Mouse (Mus musculus) midbrain, embryonic 13.5 days (tissue): ENCODE data around the gene Kif2c. TPM values are rescaled to one million over a fixed set of nuclear protein-coding genes. Genes with fewer than 3 reads are reported as not detected.

ENCODE experiments used
- ATAC-seq: fragments of 200-750 bp; cut with Nextera tagmentation; 2 replicates; pipeline ENCODE4 v1.8.0; 2017; ENCODE audit warnings: mild to moderate bottlenecking, moderate TSS enrichment, moderate library complexity
- H3K27ac ChIP-seq: fragments of 300-500 bp; sonication (generic); 2 replicates; pipeline ENCODE4 v1.5.1; 2015; ENCODE audit warnings: inconsistent platforms, mild to moderate bottlenecking, moderate library complexity
- H3K27me3 ChIP-seq: fragments of 300-500 bp; sonication (generic); 2 replicates; pipeline ENCODE4 v1.6.1; 2015; ENCODE audit warnings: mild to moderate bottlenecking, inconsistent platforms
- H3K36me3 ChIP-seq: fragments of 300-500 bp; sonication (generic); 2 replicates; pipeline ENCODE4 v1.6.1; 2015; ENCODE audit warnings: mild to moderate bottlenecking, inconsistent platforms
- H3K4me1 ChIP-seq: fragments of 300-500 bp; sonication (generic); replicated peaks from 2 replicates; pipeline ENCODE4 v1.6.1; 2015; ENCODE audit warnings: inconsistent platforms
- H3K4me2 ChIP-seq: fragments of 300-500 bp; sonication (generic); replicated peaks from 2 replicates; pipeline ENCODE4 v1.6.1; 2015; ENCODE audit warnings: moderate library complexity, mild to moderate bottlenecking, inconsistent platforms
- H3K4me3 ChIP-seq: fragments of 300-500 bp; sonication (generic); replicated peaks from 2 replicates; pipeline ENCODE4 v1.5.1; 2015; ENCODE audit warnings: mild to moderate bottlenecking, inconsistent platforms
- H3K9ac ChIP-seq: fragments of 300-500 bp; sonication (generic); replicated peaks from 2 replicates; pipeline ENCODE4 v1.6.1; 2015; ENCODE audit warnings: mild to moderate bottlenecking, inconsistent platforms
- H3K9me3 ChIP-seq: fragments of 300-500 bp; sonication (generic); 2 replicates; pipeline ENCODE4 v1.6.1; 2016; ENCODE audit warnings: mild to moderate bottlenecking, inconsistent platforms
- WGBS: fragments of 180-500 bp; shearing (Covaris S2); methylation state at CpG from one replicate; pipeline ENCODE4 v1.1.7; 2015; 5-methylcytosine and 5-hydroxymethylcytosine counted together
- polyA plus RNA-seq: library from polyadenylated mRNA; unstranded; fragments of >200 nt; fragmentation: Nextera tagmentation; extraction: Ambion mirVana; gene quantifications from 2 replicates; pipeline ENCODE4 v1.2.1, GENCODE M21; 2015

The Kif2c gene
- polyA plus RNA-seq, 1 experiment from 2014 or later, result 29.2 TPM

DNA sequence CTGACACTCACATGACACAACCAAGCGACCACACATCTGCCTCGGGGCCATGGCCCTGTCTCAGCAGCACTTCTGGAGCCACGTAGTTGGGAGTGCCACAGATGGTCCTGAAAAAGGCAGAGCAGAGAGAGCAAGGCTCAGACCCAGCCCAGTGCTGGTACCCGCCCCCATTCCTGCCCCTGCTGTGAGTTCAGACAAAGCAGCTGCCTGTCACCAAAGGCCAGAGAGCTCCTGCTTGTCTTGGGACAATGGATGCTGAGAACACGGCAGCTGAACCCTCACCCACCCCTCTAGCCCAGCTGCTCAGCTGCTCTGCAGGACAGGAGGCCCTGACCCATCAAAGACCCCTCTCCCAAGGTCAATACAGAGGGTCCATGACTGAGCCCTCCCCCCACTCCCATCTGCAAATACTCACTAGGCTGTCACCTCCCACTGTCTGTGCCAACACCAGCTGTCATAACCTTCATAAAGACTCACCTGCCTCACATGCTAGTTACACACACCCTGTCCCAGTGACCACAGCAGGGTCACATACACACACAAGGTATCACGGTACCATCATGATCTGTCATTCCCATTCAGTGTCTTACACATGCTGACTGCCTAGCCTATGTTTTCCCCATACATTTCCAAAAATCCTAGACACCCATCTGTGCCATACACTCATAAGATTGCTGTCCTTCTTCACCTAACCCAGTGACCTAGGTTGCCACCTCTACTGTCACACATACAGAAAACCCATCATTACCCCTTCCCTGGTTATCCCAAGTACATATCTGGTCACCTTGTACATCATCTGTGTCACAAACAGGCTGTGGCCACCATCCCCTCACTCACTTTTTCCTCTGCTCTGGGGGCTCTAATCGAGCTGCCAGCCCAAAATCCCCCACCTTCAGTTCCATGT is 50.3 kb downstream of the Kif2c start:
- Histone ChIP-seq H3K4me2 (peak overlapping the region; percentile 86), H3K4me3 (peak overlapping the region; percentile 84), H3K9me3 (no peaks in the 10 kb centered on the region), H3K27me3 (no peaks in the 10 kb centered on the region; the same call in 1 of the 2 replicates), H3K27ac (peak overlapping the region; percentile 69), H3K4me1 (peaks cover 42% of the 10 kb centered on the region), H3K9ac (peak overlapping the region; percentile 88), H3K36me3 (peaks cover 31% of the 10 kb centered on the region)
- ATAC-seq, result peak; percentile 66
- WGBS, result 3% methylated on average over 7 of the region's 7 CpGs

DNA sequence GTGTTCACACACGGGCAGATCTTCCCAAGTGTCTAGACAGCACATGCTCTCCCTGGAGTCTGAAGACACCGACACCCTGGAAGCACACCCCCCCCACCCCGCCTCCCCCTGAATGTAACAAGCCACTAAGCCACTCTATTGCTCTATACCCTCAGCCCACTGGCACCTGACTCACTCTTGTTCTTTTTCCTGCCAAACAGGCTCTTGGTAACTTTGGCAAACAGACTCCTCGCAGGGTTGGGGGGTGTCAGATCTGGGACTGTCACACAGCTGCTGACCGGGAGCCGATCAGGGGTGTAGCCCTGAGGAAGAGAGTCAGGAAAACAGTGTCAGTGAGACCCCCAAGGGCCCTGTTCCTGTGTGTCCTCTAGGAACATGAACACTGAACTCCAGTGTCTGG is 51.2 kb downstream of the Kif2c start:
- Histone ChIP-seq H3K27me3 (no peaks in the 10 kb centered on the region; the same call in 1 of the 2 replicates), H3K4me1 (peaks cover 42% of the 10 kb centered on the region), H3K4me2 (peak overlapping the region; percentile 86), H3K9ac (peak overlapping the region; percentile 88; the same call in 1 of the 2 replicates), H3K9me3 (no peaks in the 10 kb centered on the region), H3K36me3 (peaks cover 31% of the 10 kb centered on the region), H3K4me3 (peak overlapping the region; percentile 84), H3K27ac (peak overlapping the region; percentile 69)
- 47% methylated on average over 6 of the region's 6 CpGs for WGBS
- ATAC-seq, result no peak

DNA sequence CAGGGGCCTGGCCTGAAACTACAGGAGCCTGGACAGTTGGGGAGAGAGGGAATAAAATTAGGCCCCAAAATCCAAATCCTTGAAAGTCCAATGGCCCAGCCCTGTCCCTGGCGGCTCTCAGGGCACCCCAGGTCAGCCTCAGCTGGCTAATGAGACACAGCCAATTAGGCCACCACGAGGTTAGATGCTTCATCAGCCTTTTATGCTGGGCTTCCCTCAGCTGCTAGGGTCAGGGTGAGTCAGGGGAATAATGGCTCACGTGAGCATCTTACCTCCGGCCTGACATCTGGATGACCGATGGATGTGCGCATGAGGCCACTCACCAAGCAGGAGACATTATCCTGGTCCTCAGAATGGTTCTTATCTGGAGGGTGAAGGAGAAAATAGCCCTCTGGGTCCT is 51.6 kb downstream of the Kif2c start:
- WGBS, result 36% methylated on average over 6 of the region's 6 CpGs
- H3K4me1 ChIP-seq, result peaks cover 46% of the 10 kb centered on the region

DNA sequence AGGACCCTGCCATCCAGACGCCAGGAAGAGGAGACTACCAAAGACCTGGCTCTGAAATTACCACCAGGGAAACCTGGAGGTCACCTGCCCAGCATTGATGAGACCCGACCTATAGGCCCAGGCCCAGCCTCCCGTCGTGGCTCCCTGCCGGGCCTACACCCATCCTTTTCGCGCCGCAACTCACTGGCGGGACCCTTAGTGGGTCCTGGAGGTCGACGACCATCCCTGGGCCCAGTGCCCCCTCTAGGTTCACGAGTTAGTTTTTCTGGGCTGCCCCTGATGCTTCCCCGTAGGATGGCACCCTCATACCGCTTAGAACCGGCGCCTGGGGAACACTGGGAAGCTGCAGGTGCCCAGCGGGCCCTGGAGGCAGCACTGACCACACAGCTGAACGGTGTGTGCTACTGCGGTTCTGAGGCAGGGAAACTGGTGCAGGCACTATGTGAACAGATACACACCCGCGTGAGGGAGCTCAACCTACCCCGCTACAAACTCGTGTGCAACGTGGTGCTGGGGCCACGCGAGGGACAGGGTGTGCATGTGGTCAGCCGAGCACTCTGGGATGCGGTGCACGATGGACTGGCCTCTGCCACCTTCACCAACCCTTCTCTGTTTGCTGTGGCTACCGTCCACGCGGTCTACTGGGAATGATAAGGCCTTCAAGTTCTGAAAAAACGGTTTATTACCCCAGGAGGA is 54.3 kb downstream of the Kif2c start:
- ATAC-seq, result no peak

More for the DNA sequence above, 51.6 kb downstream of the Kif2c start:
- Histone ChIP-seq H3K27ac (no peak overlapping the region), H3K36me3 (peaks cover 31% of the 10 kb centered on the region), H3K4me2 (peak overlapping the region; percentile 86), H3K9ac (peak overlapping the region; percentile 41; the same call in 1 of the 2 replicates), H3K9me3 (no peaks in the 10 kb centered on the region), H3K27me3 (no peaks in the 10 kb centered on the region), H3K4me3 (0 out of 2 replicates have a peak overlapping the region, but pooled peaks have one; percentile 84)
- ATAC-seq, result no peak

DNA sequence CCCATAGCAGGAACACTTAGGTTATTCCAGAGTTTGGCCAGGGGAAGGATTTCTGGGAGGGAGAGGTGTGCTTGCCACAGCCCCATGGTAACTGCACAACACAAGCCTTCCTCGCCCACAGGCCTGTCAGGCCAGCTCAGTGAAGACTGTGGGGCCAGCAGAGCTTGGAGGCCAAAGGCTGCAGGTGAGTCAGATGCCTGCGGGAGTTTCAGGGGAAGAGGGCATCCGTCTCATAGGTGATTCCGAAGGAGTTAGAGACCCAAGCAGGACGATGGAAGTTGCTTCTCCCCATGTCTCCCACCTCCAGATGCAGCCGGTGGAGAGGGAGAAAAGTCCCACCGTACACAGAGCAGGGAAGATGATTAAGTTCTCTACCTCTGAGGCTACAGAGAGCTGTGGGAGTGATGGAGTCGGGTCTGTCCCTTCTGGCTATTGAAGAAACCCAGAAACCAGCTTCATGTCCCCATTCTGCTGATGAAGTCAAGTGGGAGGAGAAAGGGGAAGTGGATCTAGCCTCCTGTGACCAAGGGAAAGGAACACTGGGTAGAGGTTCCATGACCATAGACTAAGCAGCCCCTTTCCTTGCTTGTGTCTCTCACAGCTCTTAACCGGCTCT is 55.7 kb downstream of the Kif2c start, which contains the start of gene Tctex1d4:
Tctex1d4 (plus strand) TSS at position 120 of the 616 bp plus-strand sequence.
- no peaks in the 10 kb centered on the region for H3K9me3 ChIP-seq
- H3K4me1 ChIP-seq, result peaks cover 37% of the 10 kb centered on the region
- peaks cover 31% of the 10 kb centered on the region for H3K36me3 ChIP-seq
- 89% methylated on average over 9 of the region's 9 CpGs for WGBS
- no peak for ATAC-seq
- no peak within 1 kb of the TSS for H3K4me3 ChIP-seq
- H3K27ac ChIP-seq, result peak within 1 kb of the TSS; percentile 80
- no peaks in the 10 kb centered on the region for H3K27me3 ChIP-seq
- peak within 1 kb of the TSS; percentile 59 for H3K9ac ChIP-seq
- H3K4me2 ChIP-seq, result 0 out of 2 replicates have a peak within 1 kb of the TSS, but pooled peaks have one; percentile 9

More for the DNA sequence above, 54.3 kb downstream of the Kif2c start:
- peaks cover 50% of the 10 kb centered on the region for H3K4me1 ChIP-seq
- H3K4me2 ChIP-seq, result no peak overlapping the region
- H3K36me3 ChIP-seq, result peaks cover 31% of the 10 kb centered on the region
- 93% methylated on average over 33 of the region's 33 CpGs for WGBS
- no peak overlapping the region for H3K4me3 ChIP-seq
- H3K9me3 ChIP-seq, result no peaks in the 10 kb centered on the region
- no peak overlapping the region for H3K27ac ChIP-seq
- H3K9ac ChIP-seq, result no peak overlapping the region
- H3K27me3 ChIP-seq, result no peaks in the 10 kb centered on the region

DNA sequence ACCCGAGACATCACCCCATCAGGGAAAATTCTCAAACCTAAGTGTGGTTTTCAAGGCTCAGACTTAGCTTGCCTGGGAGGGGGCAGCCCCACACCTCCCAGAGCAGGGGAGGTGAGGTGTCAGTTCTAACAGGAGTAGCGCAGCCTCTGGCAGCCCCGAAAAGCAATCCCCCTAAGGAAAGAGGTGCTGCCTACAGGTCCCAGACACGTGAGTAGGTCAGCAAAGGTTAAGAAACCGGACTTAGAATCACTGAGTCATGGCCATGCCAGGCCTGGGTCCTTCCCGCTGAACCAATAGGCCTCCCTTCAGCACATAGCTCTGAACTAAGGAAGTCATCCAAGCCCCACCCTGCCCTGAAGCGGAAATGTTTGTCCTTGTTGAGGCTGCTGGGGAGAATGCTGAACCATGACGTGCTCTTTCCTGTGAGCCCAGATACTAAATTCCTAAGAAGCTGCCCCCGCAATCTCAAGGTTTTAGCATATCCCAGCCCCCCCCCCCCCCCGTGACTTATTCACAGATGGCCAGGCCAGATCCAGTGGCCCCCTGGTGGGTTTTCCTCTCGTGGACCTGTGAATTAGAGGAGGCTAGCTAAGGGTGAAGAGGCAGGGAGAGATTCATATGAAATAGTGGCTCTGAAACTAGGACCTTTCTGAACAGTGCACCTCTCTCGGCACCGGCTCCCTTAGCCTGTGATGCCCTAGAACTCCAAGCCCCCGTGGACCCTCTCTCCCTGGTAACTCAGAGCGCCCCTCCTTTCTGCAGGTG is 56.3 kb downstream of the Kif2c start:
- ATAC-seq, result peak; percentile 22
- Histone ChIP-seq H3K4me3 (no peak overlapping the region), H3K9me3 (no peaks in the 10 kb centered on the region), H3K36me3 (peaks cover 31% of the 10 kb centered on the region), H3K27ac (peak overlapping the region; percentile 80), H3K9ac (peak overlapping the region; percentile 59), H3K4me2 (no peak overlapping the region), H3K4me1 (peaks cover 33% of the 10 kb centered on the region), H3K27me3 (no peaks in the 10 kb centered on the region)
- WGBS, result 51% methylated on average over 15 of the region's 15 CpGs

DNA sequence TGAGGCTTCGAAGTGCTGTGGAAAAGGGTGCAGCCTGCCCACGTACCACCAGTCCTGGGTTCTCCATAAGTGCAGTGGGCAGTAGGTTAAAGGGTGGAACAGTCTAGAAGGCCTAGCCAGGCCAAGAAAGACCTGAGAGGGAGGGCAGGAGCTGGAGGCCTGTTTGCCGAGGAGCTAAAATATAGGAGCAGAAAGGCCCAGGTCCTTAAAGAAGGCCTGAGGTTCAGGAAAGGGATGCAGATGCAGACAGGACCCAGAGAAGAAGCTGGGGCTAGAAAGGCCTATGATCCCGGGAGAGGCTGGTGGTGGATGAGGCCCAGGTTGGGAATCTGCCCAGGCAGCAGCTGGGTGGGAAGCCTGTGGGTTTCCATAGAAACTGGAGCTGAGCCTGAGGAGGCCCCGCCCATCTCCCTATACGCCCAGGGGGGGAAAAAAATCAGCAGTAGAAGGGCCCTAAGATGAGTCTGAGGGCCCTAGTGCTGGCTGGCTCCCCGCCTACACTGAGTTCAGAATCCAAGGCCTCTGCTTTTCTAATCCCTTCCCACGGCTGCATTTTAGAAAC is 57.0 kb downstream of the Kif2c start, which contains the start of gene Btbd19:
Btbd19 (minus strand) TSS at position 378 of the 562 bp plus-strand sequence.
- H3K4me2 ChIP-seq, result 0 out of 2 replicates have a peak within 1 kb of the TSS, but pooled peaks have one; percentile 9
- ATAC-seq, result peak; percentile 34
- H3K27me3 ChIP-seq, result no peaks in the 10 kb centered on the region
- peak within 1 kb of the TSS; percentile 80 for H3K27ac ChIP-seq
- H3K4me1 ChIP-seq, result peaks cover 30% of the 10 kb centered on the region
- H3K9me3 ChIP-seq, result no peaks in the 10 kb centered on the region
- H3K36me3 ChIP-seq, result peaks cover 29% of the 10 kb centered on the region
- H3K4me3 ChIP-seq, result no peak within 1 kb of the TSS
- H3K9ac ChIP-seq, result peak within 1 kb of the TSS; percentile 59
- 19% methylated on average over 8 of the region's 8 CpGs for WGBS

DNA sequence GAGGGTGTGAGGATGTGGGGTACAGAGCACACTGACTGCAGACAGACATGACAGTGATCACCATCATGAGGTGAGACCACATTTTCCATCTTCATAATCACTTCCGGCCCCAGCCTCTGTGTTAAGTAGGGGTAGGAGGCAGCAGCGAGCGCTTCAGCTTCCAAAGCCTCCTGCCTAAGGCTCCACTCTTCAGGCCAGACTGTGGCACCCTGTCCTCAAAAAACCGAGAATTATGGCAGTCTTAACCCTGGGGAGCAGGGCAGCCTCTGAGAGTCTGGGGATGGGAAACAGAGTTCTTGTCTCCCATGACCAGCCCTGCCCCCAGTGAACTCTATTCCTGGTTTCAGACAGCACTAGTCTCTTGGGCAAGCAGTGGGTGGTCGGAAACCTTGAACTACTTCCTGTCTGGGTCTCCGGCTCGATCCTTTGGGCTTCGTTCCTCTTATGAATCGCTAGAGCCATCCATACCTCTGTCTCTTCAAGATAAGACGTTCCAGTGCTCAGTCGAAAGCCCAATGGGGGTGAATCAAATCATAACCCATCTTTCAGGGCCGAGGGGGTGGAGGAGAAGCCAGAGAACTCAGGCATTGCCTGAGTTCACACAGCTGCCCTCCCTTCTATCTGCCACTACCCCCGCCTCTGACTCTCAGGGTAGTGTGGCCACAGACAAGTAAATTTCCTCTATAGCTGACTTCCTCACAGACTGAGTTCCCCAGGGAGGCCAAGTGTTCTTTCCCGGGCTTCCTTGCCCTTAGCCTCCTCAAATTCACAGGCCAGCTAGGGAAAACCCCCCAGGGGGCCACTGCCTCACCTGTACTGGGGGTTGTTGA is 57.7 kb downstream of the Kif2c start:
- Histone ChIP-seq H3K36me3 (peaks cover 22% of the 10 kb centered on the region), H3K27ac (peak overlapping the region; percentile 80), H3K9me3 (no peaks in the 10 kb centered on the region), H3K27me3 (no peaks in the 10 kb centered on the region), H3K4me2 (0 out of 2 replicates have a peak overlapping the region, but pooled peaks have one; percentile 9), H3K9ac (peak overlapping the region; percentile 59), H3K4me3 (no peak overlapping the region), H3K4me1 (peaks cover 29% of the 10 kb centered on the region)
- ATAC-seq, result no peak
- WGBS, result 75% methylated on average over 14 of the region's 14 CpGs

DNA sequence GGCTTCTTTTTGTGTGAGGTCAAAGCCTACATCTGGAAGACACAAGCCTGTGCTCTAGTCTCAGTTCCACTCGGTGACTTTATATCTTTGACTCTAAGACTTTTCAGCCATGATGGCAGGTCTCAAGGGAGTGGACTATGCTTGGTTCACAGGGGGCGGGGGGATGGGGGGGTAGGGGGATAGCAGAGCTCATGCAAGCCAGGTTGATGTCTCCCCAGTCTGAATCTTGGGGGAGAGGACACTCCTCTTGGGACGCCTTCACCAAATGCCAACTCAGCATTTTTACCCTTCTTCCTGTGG is 58.3 kb downstream of the Kif2c start:
- no peak overlapping the region for H3K4me2 ChIP-seq
- H3K9me3 ChIP-seq, result no peaks in the 10 kb centered on the region
- no peak overlapping the region for H3K4me3 ChIP-seq
- peaks cover 16% of the 10 kb centered on the region for H3K36me3 ChIP-seq
- H3K4me1 ChIP-seq, result peaks cover 32% of the 10 kb centered on the region
- H3K27me3 ChIP-seq, result no peaks in the 10 kb centered on the region
- ATAC-seq, result no peak
- 90% methylated on average over 3 of the region's 3 CpGs for WGBS
- 0 out of 2 replicates have a peak overlapping the region, but pooled peaks have one; percentile 59 for H3K9ac ChIP-seq
- H3K27ac ChIP-seq, result no peak overlapping the region

DNA sequence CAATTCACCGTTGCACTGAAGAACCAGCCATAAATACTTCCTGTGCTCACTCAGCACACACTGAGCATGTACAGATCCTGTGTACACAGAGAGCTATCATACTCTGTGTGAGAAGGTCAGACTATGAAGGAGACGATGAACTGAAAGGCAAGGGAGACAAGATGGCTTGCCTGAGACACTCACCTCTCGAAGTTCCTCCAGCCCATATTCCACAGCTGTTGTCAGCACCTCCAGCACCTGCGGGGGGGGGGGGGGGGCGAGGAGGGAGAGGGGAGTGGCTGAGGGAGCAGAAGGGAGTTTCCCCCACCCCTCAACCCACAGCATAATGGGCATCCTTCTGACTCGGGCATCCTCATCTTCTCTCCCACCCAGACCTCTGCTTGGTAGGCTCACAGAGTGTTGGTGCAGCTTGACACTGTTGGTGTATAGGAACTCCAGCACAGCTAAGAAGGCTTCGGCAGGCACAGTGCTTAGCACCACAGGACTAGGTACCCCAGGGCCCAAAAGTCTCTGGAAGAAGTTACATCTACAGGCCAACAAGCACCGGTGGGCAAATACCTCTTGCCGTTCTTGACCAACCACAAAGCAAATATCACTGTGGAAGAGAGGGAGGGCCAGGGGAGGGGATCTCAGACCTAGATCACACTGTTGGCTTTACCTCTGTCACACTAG is 58.8 kb downstream of the Kif2c start:
- H3K4me1 ChIP-seq, result peaks cover 32% of the 10 kb centered on the region
- H3K9me3 ChIP-seq, result no peaks in the 10 kb centered on the region
- no peak overlapping the region for H3K9ac ChIP-seq
- no peaks in the 10 kb centered on the region for H3K27me3 ChIP-seq
- H3K27ac ChIP-seq, result no peak overlapping the region
- WGBS, result 93% methylated on average over 7 of the region's 9 CpGs
- peaks cover 12% of the 10 kb centered on the region for H3K36me3 ChIP-seq
- no peak overlapping the region for H3K4me2 ChIP-seq
- no peak for ATAC-seq
- no peak overlapping the region for H3K4me3 ChIP-seq
